Mouse (Mus musculus) heart, adult 2 months (tissue): Measurements from ENCODE around the gene Nectin1. TPM values are rescaled to one million over a fixed set of nuclear protein-coding genes. Genes with fewer than 3 reads are reported as not detected.

ENCODE experiments used
- DNase-seq, 2 experiments: peaks; one replicate each; pipeline ENCODE4 v3.0.0; 2021
- H3K27ac ChIP-seq: fragments of 200-600 bp; 2 replicates; pipeline ENCODE4 v1.8.1; 2022
- H3K27me3 ChIP-seq: fragments of 200-500 bp; 2 replicates; pipeline ENCODE4 v1.6.1; 2012; ENCODE audit warnings: mild to moderate bottlenecking, low read length, inconsistent platforms, mixed read lengths; ENCODE audit not compliant: control insufficient read depth, insufficient read depth
- H3K36me3 ChIP-seq: fragments of 200-500 bp; 2 replicates; pipeline ENCODE4 v1.6.1; 2012; ENCODE audit warnings: low read length, inconsistent platforms; ENCODE audit not compliant: control insufficient read depth, insufficient read depth
- H3K4me1 ChIP-seq: fragments of 200-500 bp; 2 replicates; pipeline ENCODE4 v1.6.1; 2011; ENCODE audit warnings: low read length; ENCODE audit not compliant: control insufficient read depth, insufficient read depth
- H3K4me3 ChIP-seq: fragments of 200-600 bp; 2 replicates; pipeline ENCODE4 v1.8.1; 2022
- H3K79me2 ChIP-seq: fragments of 200-500 bp; replicated peaks from 2 replicates; pipeline ENCODE4 v1.6.1; 2012; ENCODE audit warnings: mild to moderate bottlenecking, inconsistent platforms, low read length, moderate library complexity, mixed read lengths; ENCODE audit not compliant: control insufficient read depth, insufficient read depth
- H3K9ac ChIP-seq: fragments of 200-500 bp; 2 replicates; pipeline ENCODE4 v1.6.1; 2012; ENCODE audit warnings: low read depth, mild to moderate bottlenecking, control low read depth, inconsistent platforms, low read length, mixed read lengths
- CTCF ChIP-seq: fragments of 200-600 bp; IDR thresholded peaks from 2 replicates; pipeline ENCODE4 v1.8.1; 2022; ENCODE audit warnings: antibody characterized with exemption, mild to moderate bottlenecking, moderate library complexity
- EP300 ChIP-seq: fragments of 200-500 bp; IDR thresholded peaks from 2 replicates; pipeline ENCODE4 v1.6.1; 2011; ENCODE audit warnings: low read depth, low read length, control low read depth; ENCODE audit not compliant: insufficient read depth
- POLR2A ChIP-seq: fragments of 200-500 bp; IDR thresholded peaks from 2 replicates; pipeline ENCODE4 v1.6.1; 2011; ENCODE audit warnings: mild to moderate bottlenecking, low read depth, low read length, control low read depth; ENCODE audit not compliant: insufficient read depth
- WGBS: fragments of 180-500 bp; shearing (Covaris S2); methylation state at CpG from one replicate; pipeline ENCODE4 v1.1.7; 2018; 5-methylcytosine and 5-hydroxymethylcytosine counted together
- intact Hi-C: fragments of 180-260 bp; cut with DNase I; formaldehyde crosslinking; loops from one replicate; pipeline ENCODE4 v1.15.1; 2025
- polyA plus RNA-seq: library from polyadenylated mRNA; depleted of rRNA; stranded (reverse); fragments of >200 nt; gene quantifications from 2 replicates; pipeline ENCODE4 v1.2.3, GENCODE M21; 2012
- total RNA-seq, 2 experiments: library from RNA; stranded (reverse); gene quantifications; 2 replicates each; pipeline ENCODE4 v1.2.3; 2021

Gene Nectin1
- total and polyA plus RNA-seq, 3 experiments, result 2.0 to 4.6 (median 2.9) TPM

- DNase-seq, result no peak
- intact Hi-C loops, result no loop called here
- WGBS, result 31% methylated on average over 4 of the region's 4 CpGs
Measured at GRCm38 (mm10) chr9:43808099-43808498, 64.3 kb downstream of the Nectin1 start.

GRCm38 (mm10) chr9:43808546-43808945 is 64.8 kb downstream of the Nectin1 start:
- intact Hi-C loops, result no loop called here
- Histone ChIP-seq H3K79me2 (no peaks in the 10 kb centered on the region), H3K4me3 (no peak overlapping the region), H3K36me3 (no peaks in the 10 kb centered on the region), H3K4me1 (no peaks in the 10 kb centered on the region), H3K27me3 (no peaks in the 10 kb centered on the region; the same call in 1 of the 2 replicates), H3K9ac (no peak overlapping the region), H3K27ac (no peak overlapping the region)
- peak; percentile 36 to 40 for DNase-seq
- 37% methylated on average over 7 of the region's 7 CpGs for WGBS
- TF ChIP-seq EP300, result no peak
- no peak for TF ChIP-seq CTCF
- no peak for TF ChIP-seq POLR2A

More at GRCm38 (mm10) chr9:43808099-43808498, 64.3 kb downstream of the Nectin1 start:
- no peaks in the 10 kb centered on the region; the same call in 1 of the 2 replicates for H3K27me3 ChIP-seq
- H3K36me3 ChIP-seq, result no peaks in the 10 kb centered on the region
- TF ChIP-seq CTCF, result no peak
- TF ChIP-seq POLR2A, result no peak
- TF ChIP-seq EP300, result no peak
- no peak overlapping the region for H3K27ac ChIP-seq
- H3K4me1 ChIP-seq, result no peaks in the 10 kb centered on the region
- H3K79me2 ChIP-seq, result no peaks in the 10 kb centered on the region
- H3K4me3 ChIP-seq, result no peak overlapping the region
- no peak overlapping the region for H3K9ac ChIP-seq

GRCm38 (mm10) chr9:43813156-43813555 is 69.4 kb downstream of the Nectin1 start:
- no peak for DNase-seq
- Histone ChIP-seq H3K9ac (no peak overlapping the region), H3K27ac (no peak overlapping the region), H3K36me3 (no peaks in the 10 kb centered on the region), H3K27me3 (no peaks in the 10 kb centered on the region; the same call in 1 of the 2 replicates), H3K4me1 (no peaks in the 10 kb centered on the region), H3K4me3 (no peak overlapping the region), H3K79me2 (no peaks in the 10 kb centered on the region)
- TF ChIP-seq POLR2A, result no peak
- no peak for TF ChIP-seq EP300
- no peak for TF ChIP-seq CTCF
- 49% methylated on average over 2 of the region's 2 CpGs for WGBS
- intact Hi-C loops, result no loop called here

- WGBS, result 95% methylated on average over 5 of the region's 5 CpGs
- Histone ChIP-seq H3K4me1 (no peaks in the 10 kb centered on the region), H3K9ac (no peak overlapping the region), H3K36me3 (no peaks in the 10 kb centered on the region), H3K27me3 (no peaks in the 10 kb centered on the region; the same call in 1 of the 2 replicates), H3K79me2 (no peaks in the 10 kb centered on the region), H3K4me3 (no peak overlapping the region), H3K27ac (no peak overlapping the region)
- intact Hi-C loops, result no loop called here
- TF ChIP-seq POLR2A (no peak), EP300 (no peak), CTCF (no peak)
- DNase-seq, result no peak
Measured at GRCm38 (mm10) chr9:43822206-43822605, 78.4 kb downstream of the Nectin1 start.

- DNase-seq, result no peak
- Histone ChIP-seq H3K27me3 (no peaks in the 10 kb centered on the region), H3K4me3 (no peak overlapping the region), H3K4me1 (no peaks in the 10 kb centered on the region), H3K79me2 (no peaks in the 10 kb centered on the region), H3K9ac (no peak overlapping the region), H3K27ac (no peak overlapping the region), H3K36me3 (no peaks in the 10 kb centered on the region)
- TF ChIP-seq CTCF, result no peak
- intact Hi-C loops, result no loop called here
- WGBS, result 63% methylated on average over 5 of the region's 5 CpGs
Measured at GRCm38 (mm10) chr9:43825178-43825577, 81.4 kb downstream of the Nectin1 start.

- Histone ChIP-seq H3K27me3 (no peaks in the 10 kb centered on the region), H3K27ac (no peak overlapping the region), H3K4me1 (no peaks in the 10 kb centered on the region), H3K79me2 (no peaks in the 10 kb centered on the region), H3K4me3 (no peak overlapping the region), H3K36me3 (no peaks in the 10 kb centered on the region), H3K9ac (no peak overlapping the region)
- no peak for TF ChIP-seq EP300
- intact Hi-C loops, result no loop called here
- no peak for DNase-seq
- 75% methylated on average over 8 of the region's 8 CpGs for WGBS
Measured at GRCm38 (mm10) chr9:43826558-43827253, 82.9 kb downstream of the Nectin1 start.
